Mouse (Mus musculus) left cerebral cortex, adult 9 months (tissue): Measurements from ENCODE around the gene Gm27027.

Experiments
- DNase-seq, 2 experiments: peaks; one replicate each; pipeline ENCODE4 v3.0.0; 2022; ENCODE audit warnings: low spot score in 2 of 2

Gene Gm27027

GRCm38 (mm10) chr2:93976436-93977252, 19.5 kb downstream of the Gm27027 start:
- DNase-seq: peak in 1 of 2 experiments; percentile 73

GRCm38 (mm10) chr2:93975526-93976435, 20.4 kb downstream of the Gm27027 start:
- DNase-seq: no peak

DNA sequence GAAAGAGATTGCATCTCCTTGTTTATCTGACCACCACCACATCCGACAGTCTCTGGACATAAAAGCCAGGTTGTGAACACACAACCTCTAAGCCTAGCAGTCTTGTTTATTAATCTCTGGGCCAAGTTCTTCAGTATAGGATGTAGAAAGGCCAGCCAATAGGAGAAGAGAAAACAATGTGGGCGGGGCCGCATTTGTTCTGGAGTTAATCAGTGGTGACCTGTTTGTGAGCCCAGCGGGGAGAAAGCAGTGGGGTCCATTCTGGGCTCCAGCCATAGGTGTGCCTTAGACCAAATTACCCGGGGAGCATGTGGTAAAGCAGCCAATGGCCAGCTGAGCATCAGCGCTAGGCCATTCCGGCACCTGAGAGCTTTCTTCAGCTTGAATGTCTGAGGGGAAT, 21.1 kb downstream of the Gm27027 start:
- DNase-seq: no peak

- no peak for DNase-seq
Measured at GRCm38 (mm10) chr2:93971647-93972046, 24.5 kb downstream of the Gm27027 start.

GRCm38 (mm10) chr2:93964494-93965160, 31.5 kb downstream of the Gm27027 start:
- no peak for DNase-seq

DNA sequence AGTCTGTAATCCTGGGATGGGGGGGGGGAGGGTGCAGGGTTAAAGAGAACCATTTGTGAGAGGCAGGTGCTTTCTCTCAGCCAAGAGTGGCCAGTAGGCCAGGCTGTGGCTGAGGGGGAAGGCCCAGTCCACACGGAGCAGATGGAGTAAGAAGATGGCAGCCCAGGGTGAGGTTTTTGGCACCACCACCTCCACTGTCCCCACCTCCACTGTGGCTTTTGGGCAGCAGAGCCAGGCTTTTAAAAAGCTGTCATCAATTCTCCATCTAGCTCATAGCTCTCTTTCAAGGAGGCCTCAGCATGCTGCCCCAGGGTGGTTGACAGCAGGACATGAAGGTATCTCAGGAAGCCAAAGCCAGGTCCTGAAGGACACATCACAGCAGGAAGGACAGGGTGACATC, 32.4 kb downstream of the Gm27027 start:
- no peak for DNase-seq

GRCm38 (mm10) chr2:93961716-93962115, 34.4 kb downstream of the Gm27027 start:
- DNase-seq: no peak

GRCm38 (mm10) chr2:93959346-93959745, 36.8 kb downstream of the Gm27027 start:
- DNase-seq: no peak

- peak in 1 of 2 experiments; percentile 58 for DNase-seq
Measured at GRCm38 (mm10) chr2:93958216-93958615, 37.9 kb downstream of the Gm27027 start.

- no peak for DNase-seq
Measured at GRCm38 (mm10) chr2:93957785-93958175, 38.4 kb downstream of the Gm27027 start.

DNA sequence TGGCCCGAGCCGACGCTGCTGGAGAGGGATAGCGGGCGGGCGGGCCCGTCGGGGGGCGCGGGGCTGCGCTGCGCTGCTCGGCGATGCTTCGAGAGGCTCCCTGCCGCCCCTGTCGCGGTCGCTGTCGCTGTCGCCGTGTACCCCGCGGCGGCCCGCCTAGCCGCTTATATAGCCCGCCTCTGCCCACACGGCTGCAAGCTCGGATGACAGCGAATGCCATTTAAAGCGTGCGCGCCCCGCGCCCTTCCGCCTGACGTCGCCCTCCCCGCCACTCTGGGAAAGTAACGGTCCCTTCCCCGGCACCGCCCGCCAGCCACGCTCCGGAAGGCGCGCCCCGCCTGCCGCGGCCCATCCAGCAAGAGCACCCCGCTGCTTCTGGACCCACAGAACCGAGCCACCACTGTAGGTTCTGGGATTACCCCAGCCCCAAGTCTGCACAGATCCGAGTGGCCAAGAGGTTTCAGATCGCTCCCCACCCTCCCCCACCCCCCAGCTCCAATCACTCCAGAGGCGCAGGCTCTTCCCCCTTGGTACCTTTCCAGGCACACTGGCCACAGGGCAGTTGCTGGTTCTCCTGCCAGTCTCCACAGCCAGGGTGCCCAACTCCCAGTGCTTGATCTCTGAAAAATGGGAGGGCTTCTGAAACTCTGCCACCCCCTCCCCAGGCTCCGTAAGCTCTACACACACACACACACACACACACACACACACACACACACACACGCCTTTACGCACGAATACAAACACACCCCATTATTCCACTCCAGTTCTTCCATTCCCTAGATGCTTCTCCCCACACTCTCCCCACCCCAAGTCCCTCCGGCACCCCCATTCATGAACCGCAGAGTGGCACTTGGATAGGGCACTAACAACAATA, 39.0 kb downstream of the Gm27027 start, which contains the start of gene Gm13889:
Gm13889 (minus strand) TSS at position 294 of the 877 bp plus-strand sequence.
- peak in 1 of 2 experiments; percentile 85 for DNase-seq

GRCm38 (mm10) chr2:93956331-93956801, 39.8 kb downstream of the Gm27027 start:
- peak in 1 of 2 experiments; percentile 68 for DNase-seq

GRCm38 (mm10) chr2:93955886-93956285, 40.3 kb downstream of the Gm27027 start:
- no peak for DNase-seq

DNA sequence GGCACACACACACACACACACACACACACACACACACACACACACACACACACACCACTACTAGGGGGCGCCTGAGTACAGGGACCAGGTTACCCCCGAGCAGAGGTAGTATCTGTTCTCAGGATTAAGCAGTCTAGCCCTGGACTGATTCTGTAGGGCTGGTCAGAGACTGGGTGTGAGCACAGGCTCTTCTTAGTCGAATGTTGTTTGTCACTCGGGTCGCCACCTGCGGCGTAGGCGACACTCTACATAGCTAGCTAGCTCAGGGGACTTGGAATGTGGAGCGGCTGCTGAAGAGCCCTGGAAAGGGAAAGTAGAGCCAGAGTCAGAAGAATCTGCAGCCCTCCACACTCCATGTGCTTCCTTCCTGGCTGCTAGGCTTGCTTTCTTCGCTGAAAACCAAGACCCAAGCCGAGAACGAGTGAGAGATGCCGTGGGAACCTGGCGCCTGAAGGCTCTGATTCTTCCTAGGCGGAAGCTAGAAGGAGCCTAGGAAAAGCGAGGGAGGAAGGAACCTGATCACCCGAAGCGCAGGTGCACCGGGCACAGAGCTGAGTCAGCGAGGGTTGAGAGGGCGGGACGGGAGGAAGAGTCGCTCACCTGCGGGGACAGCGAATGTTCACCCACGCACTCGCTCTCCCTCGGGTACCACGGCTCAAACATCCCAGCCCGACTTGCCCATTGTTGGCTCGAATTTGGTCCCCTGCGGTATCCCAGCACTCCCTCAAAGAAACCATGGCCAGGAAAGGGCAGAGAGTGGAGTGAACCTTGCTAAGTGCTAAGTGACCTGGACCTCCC, 41.2 kb downstream of the Gm27027 start:
- DNase-seq: peak in 1 of 2 experiments; percentile 52

DNA sequence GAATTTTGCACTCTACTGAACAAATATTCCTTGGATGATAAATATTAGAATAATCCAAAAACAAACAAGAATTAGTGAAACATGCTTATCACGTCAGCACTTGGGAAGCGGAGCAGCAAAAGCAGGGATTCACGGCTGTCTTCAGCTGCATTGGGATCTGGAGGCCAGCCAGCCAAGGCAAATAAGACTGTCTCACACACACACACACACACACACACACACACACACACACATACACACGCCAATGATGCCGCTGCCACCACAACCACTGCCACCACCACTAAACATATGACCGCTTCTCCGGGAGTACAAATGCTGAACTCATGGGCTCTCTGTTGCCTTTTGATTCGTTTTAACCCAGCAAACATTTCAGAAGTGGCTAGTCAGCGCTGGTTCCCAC, 42.4 kb downstream of the Gm27027 start:
- no peak for DNase-seq

DNA sequence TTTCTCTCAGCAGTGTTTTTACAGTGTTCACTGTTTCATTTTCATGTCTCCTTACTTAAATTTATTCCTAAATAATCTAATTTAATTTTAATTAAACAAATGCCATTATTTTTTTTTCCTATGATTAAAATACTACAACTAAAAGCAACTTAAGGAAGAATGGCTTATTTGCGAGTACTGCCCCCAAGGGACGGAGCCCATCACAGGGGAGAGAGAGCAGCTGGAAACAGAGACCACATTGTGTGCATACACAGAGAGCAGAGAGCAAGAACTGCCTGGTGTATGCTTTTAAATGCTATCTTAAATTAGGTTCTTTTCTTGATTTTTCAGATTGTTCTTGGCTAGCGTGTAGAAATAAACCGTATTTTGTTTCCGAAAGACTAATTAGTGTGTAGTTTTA, 49.2 kb downstream of the Gm27027 start:
- DNase-seq: no peak

GRCm38 (mm10) chr2:93944855-93945254, 51.3 kb downstream of the Gm27027 start:
- no peak for DNase-seq

- DNase-seq: no peak
Measured at GRCm38 (mm10) chr2:93944099-93944498, 52.1 kb downstream of the Gm27027 start.

- no peak for DNase-seq
Measured at GRCm38 (mm10) chr2:93941670-93942069, 54.5 kb downstream of the Gm27027 start.

- DNase-seq: no peak
Measured at GRCm38 (mm10) chr2:93938534-93938933, 57.6 kb downstream of the Gm27027 start.
